Mouse (Mus musculus): Measurements from ENCODE around the gene Acox3.

Acox3 gene

GRCm38 (mm10) chr5:35582445-35583220, at the start of gene Acox3:
Gene Acox3 (plus strand): TSS chr5:35583040.
- DNase-seq (ENCODE audit: low read depth, low spot score) = peak; percentile 96

DNA sequence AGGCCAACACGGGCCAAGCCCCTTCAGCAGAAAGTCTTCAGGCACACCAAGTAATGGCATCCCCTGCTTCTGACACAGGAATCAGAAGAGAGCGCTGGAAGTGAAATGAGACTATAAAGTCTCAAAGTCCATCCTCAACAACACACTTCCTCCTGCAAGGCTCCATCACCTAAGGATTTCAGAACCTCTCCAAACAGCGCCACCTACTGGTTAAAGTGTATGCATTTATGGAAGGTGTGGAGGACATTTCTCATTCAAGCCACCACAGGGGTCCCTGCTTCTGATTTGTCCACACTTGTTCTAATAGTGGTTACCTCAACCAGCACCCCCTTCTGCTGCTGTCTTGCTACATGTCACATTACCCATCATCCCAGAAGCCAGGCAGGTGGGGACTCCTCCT, 46.6 kb upstream of the Acox3 start:
- DNase-seq (ENCODE audit: low read depth, low spot score) = peak; percentile 15

DNA sequence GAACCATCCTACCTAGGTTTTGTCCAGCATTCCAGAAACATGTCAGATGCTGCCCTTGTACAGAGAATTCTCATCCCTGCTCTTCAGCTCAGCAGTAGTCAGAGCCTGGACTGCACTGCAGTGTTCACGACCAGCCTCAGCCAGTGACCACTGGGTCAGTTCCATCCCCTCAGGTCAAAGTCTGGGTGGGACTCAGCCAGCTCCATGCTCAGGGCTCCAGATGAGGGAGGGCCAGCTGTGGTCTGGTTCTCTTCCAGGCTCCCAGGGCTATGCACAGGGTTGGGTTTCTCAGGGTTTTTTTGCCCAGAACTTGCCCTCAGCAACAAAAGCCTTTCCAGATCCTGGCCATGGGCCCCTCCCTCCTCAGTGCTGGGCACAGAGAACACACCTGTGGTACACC, 45.4 kb upstream of the Acox3 start:
- no peak for DNase-seq (ENCODE audit: low read depth, low spot score)

DNA sequence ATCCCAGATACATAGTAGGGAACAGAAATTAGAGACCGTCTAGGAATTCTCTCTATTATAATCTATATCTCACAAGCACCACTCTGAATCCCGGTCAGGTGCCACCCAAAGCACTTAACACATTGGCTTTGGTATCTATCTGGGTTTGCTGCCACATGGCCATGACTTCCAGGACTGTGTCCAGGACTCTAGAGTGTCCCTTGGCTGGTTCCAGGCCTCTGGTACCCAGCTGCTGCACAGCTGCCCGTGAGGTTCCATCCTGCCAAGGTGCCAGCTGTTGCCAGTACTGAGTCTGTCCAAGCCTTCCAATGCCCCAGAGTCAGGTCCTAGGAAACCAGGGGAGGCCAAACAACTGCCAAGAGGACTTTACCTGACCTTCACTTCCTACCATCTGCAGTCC, 44.8 kb upstream of the Acox3 start:
- no peak for DNase-seq (ENCODE audit: low read depth, low spot score)

GRCm38 (mm10) chr5:35539576-35539975, 43.3 kb upstream of the Acox3 start:
- no peak for DNase-seq (ENCODE audit: low read depth, low spot score)

- DNase-seq (ENCODE audit: low read depth, low spot score) = no peak
Observed at GRCm38 (mm10) chr5:35540555-35540954, 42.3 kb upstream of the Acox3 start.

DNA sequence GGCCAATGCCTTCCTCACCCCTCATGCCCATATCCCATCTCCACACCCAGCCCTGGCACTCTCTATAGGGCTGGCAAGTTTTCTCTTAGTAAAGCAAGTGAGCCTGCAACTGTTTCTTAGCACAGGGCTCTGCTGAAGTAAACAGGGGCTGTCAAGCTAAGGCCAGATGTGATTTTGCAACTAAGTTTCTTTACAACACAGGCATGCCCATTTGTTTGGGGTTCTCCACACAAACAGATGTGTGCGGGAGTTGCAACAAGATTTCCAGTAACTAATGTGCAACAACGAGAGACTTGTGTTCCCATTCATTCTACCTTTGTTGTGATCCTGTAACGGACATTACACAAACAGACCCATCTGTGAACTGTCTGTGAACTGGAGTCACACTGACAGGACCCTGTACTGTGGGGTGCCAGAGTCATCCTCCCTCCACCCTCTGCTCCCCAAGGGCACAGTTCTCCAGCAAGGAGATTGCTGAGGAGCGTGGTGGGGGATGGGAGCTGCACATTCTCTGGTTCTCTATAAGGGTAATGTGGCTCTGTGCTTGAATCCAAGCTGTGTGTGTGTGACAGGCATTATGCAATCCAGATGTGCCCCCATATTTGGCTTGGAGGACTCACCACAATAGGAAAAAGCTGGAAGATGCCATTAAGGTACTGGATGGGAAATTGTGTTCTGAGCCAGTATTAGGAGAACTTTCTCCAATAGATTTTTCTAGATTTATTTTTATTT, 41.6 kb upstream of the Acox3 start:
- no peak for DNase-seq (ENCODE audit: low read depth, low spot score)

- DNase-seq (ENCODE audit: low read depth, low spot score) = no peak
Observed at GRCm38 (mm10) chr5:35546127-35546526, 36.7 kb upstream of the Acox3 start.

- no peak for DNase-seq (ENCODE audit: low read depth, low spot score)
Observed at GRCm38 (mm10) chr5:35551855-35552837, 30.7 kb upstream of the Acox3 start.

GRCm38 (mm10) chr5:35552838-35553539, 29.9 kb upstream of the Acox3 start:
- DNase-seq (ENCODE audit: low read depth, low spot score) = no peak

DNA sequence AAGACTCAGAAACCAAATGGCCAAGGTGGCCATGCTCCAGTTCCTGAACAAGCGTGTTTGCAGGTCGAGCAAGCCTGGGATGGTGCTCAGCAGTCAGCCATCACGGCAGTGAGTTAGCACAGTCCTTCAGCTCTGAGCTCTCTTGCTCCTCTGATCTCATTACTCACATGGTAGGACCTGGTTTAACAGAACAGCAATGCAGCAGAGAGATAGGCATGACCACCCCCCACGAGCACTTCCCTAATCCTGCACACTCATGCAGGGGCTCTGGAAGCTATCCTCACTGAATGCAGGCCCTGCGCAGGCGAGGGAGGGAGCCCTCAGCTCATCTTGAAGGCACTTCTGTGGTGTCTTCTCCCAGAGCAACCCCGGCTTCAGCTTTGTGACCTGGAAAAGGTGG, 26.4 kb upstream of the Acox3 start:
- DNase-seq (ENCODE audit: low read depth, low spot score) = no peak

- DNase-seq (ENCODE audit: low read depth, low spot score) = no peak
Observed at GRCm38 (mm10) chr5:35557946-35558621, 24.8 kb upstream of the Acox3 start.

GRCm38 (mm10) chr5:35559447-35559846, 23.4 kb upstream of the Acox3 start:
- DNase-seq (ENCODE audit: low read depth, low spot score) = no peak

DNA sequence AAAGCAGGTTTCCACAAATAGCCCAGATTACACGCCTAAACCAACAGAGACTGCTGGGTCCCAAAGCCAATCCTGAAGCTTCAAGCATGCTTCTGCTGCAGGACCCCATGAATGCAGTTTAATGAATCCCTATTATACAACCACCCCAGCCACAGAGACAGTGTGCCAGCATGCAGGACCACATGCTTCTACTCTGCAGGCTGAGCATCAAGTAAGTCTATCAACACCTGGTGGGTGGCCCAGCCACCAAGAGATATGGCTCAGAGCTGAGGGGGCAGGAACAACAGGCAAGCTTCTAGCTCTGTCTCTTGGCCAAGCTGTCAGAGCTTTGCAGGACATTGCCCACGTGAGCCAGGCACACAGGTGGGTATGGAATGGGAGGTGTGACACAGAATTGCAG, 20.2 kb upstream of the Acox3 start:
- no peak for DNase-seq (ENCODE audit: low read depth, low spot score)

DNA sequence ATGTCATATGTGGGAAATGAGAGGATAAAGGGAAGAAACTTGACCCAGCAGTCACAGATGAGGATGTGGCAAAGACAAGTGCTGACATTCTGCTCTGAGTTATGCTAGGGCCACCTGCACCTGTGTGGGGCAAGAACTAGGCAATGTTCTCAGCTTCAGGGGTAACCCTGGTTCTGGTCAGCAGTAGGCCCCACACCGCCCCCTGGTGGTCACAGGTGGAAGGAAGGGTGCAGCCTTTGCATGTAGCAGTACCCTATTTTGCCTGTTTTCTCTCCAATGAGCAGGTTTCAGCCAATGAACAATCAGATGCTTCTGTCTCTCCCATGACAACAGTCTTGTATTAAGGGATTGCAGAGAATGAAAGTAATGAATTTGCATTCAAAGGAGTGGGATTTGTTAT, 19.4 kb upstream of the Acox3 start:
- DNase-seq (ENCODE audit: low read depth, low spot score) = peak; percentile 80

DNA sequence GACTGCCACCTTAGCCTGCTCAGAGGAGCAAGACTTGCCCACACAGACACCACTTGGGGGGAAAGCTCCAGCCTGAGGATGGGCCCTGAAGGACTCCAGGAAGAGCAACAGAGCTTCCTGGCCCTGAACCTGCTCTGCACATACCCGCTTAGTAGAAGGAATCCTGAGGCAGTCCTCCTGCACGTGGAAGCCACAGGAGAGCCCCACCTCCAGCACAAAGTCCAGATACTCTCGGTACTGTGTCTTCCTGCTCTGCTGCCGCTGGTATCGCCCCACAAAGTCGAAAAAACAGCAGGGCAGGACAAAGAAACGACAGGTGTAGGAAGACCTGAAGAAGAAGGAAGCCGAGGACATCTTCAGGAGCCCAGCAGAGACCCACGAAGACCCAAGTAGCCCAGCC, 17.6 kb upstream of the Acox3 start:
- no peak for DNase-seq (ENCODE audit: low read depth, low spot score)

- no peak for DNase-seq (ENCODE audit: low read depth, low spot score)
Observed at GRCm38 (mm10) chr5:35566632-35567031, 16.2 kb upstream of the Acox3 start.

DNA sequence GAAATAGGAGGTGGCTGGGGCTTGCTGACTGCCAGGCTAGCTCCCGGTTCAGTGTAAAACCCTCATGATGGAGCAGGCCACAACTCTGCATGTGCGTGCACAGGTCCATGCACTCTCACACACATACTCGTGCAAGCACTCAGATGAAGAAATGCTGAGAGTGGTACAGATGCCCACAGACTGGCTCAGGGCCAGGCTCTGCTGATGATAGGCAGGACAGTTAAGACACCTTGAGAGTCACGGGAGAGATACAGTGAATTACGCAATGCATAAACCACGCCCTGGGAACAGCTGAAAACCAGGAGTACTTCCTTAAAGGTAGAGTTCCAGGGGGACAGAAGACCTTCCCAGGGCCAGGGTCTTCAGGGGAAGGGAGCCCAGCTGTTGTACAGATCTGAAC, 11.3 kb upstream of the Acox3 start:
- no peak for DNase-seq (ENCODE audit: low read depth, low spot score)

DNA sequence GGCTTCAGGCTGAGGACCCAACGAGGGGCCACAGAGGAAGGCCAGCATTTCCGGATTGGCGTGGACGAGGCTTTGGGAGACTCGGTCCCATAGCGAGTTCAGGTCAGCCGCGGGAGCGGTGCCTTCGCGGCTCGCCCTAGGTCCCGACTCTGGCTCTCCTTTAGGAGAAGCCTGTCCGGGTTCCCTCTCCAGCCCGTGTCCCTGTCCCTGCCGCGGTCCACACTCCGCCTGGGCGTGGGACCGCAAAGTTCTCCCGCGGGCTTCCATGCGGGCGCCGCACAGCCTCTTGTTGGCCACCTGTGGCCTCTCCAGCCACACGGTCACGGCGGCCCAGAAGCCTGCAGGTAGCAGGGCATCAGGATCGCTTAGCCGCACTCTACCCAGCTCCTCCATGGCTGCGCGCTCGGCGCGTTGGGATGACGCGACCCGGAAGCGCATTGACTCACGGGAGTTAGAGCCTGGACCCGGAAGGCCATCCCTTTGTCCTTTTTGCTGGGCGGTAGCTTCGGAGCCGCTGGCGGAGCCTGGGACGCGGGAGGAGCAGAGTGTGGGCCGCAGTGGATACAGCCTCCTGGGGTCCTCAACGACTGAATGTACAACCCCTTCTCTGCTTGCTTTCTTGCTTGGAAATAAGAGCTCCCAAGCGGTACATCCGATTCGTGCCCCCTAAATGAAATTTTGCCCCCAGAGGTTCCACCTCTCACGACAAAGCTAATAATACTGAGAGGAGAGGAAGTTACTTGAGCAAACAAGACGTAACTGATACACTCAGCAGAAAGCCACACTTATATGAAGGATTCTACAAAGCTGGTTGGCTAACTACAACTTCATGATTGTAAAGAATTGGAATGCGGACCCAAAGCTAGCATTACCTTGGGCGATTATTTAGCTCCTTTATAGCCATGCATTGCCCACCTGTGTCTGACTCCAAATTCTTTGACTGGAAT, 7.9 kb upstream of the Acox3 start, which contains the start of gene Trmt44:
Gene Trmt44, minus strand, starts transcription at position 418 of the 947 bp plus-strand sequence.
- DNase-seq (ENCODE audit: low read depth, low spot score) = peak; percentile 89

Measured in CD4-positive, CD25-positive, alpha-beta regulatory T cell, adult 2 months (primary cell).